Mouse (Mus musculus) megakaryocyte, embryonic 14.5 days (primary cell): ENCODE data around the gene Plcb4.

Experiments used
- FLI1 ChIP-seq: IDR thresholded peaks from 2 replicates; pipeline ENCODE4 v1.6.1; 2012; ENCODE audit warnings: low read length, inconsistent platforms, mixed read lengths
- GATA1 ChIP-seq: IDR thresholded peaks from 3 replicates; pipeline ENCODE4 v1.6.1; 2012; ENCODE audit warnings: mixed read lengths, low read length, inconsistent platforms, borderline replicate concordance

DNA sequence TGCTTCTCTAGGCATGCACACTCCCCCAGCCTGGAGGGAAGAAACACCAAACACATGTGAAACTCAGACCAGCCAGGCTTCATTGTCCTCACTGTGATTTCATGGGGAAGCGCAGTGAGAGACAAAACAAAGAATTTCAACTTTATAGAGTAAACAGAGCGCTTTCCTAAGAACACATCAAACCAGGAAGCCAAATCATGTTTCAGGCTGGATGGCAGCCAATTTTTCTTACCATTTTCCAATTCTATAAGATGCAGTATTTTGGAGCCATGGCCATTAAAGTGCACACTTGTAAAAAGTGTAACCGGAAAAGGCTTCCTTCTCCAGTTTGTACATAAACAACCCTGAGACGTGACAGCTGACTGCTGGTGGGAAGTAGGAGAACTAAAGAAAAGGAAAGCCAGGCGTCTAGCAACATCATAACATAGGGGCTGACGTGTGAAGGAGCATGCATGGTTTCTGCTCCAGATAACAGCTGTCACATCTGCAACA is 221.5 kb downstream of the Plcb4 start:
- no peak for TF ChIP-seq GATA1
- TF ChIP-seq FLI1 = no peak
